Mouse (Mus musculus) testis, adult 2 months (tissue): ENCODE measurements at regions not wholly inside any gene's neighbourhood (a gene's known extent, or its start where the extent isn't known, plus 50 kb on each side); places are given as distances from the start of the nearest gene placed in this dataset.

Experiments used
- CTCF ChIP-seq: fragments of 200-500 bp; IDR thresholded peaks from 2 replicates; pipeline ENCODE4 v1.5.1; 2012; ENCODE audit warnings: low read depth, mild to moderate bottlenecking, inconsistent platforms, low read length, moderate library complexity; ENCODE audit not compliant: control insufficient read depth, insufficient read depth, insufficient replicate concordance
- POLR2A ChIP-seq: fragments of 200-500 bp; IDR thresholded peaks from 2 replicates; pipeline ENCODE4 v1.6.1; 2012; ENCODE audit warnings: low read depth, mild to moderate bottlenecking, inconsistent platforms, low read length, moderate library complexity; ENCODE audit not compliant: control insufficient read depth

DNA sequence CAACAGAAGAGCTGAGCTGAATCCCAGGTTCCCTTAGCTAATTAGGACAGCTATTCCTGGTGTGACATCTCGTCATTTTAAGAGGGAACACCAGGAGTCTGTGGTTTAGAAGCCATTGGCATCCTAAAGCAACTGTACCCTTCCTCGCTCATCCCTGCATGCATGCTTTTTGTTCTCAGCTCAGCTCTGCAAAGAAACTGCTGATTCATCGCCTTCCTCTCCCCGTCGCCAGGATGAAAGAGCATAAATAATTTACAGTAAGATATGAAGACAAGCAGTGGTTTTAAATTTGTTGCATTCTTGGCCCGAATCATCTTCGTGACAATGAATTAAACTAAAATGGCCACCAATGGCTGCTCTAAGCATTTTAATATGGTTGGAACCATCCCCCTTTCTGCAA lies 1272.9 kb downstream of the Synb start:
- TF ChIP-seq CTCF (no peak), POLR2A (no peak)
